Mouse (Mus musculus): Measurements from ENCODE around the gene Zfp384.

Gene Zfp384

DNA sequence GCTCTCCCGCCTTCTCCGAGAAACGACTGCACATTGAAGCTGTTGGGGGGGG, at the start of gene Zfp384:
Zfp384 (plus strand) TSS at position 17 of the 52 bp plus-strand sequence.
- no peak for DNase-seq (ENCODE audit: low spot score)

DNA sequence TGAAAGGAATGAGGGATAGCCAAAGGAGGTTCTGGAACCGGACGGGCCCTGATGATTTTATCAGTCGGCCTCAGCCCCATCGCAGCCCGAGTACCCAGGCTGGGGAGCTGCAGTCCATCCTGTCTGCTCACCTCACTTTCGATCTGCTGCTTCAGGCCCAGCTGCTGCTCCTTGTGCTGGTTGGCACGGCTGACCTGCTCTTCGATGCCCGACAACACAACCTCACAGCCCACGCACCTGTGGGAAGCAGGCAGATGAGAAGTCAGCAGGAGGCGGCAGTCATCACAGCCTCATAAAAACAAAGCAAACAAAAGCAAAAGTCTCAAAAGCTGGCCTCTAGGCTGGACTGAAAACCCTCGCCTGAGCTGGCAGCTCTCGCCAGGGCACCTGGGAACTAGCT, 49.0 kb upstream of the Zfp384 start:
- no peak for DNase-seq (ENCODE audit: low spot score)

DNA sequence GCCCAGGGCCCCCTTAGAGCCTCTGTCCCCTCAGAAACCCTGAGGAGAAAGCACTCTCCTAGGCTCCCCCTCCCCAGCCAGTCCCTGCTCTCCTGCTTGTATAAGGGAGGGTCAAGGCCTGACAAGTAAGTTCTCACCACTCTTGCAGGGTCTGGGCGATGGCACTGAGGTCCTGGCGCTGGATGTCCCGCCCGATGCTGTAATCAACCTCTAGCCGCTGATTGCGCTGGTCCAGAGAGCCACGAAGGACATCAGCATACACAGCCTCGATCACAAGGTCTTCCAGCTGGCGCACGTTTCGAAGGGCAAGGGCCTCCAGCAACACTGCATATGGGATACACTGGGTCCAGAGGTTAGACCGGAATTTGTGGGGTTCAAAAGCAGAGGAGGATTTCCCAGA, 47.9 kb upstream of the Zfp384 start:
- DNase-seq (ENCODE audit: low spot score) = no peak

DNA sequence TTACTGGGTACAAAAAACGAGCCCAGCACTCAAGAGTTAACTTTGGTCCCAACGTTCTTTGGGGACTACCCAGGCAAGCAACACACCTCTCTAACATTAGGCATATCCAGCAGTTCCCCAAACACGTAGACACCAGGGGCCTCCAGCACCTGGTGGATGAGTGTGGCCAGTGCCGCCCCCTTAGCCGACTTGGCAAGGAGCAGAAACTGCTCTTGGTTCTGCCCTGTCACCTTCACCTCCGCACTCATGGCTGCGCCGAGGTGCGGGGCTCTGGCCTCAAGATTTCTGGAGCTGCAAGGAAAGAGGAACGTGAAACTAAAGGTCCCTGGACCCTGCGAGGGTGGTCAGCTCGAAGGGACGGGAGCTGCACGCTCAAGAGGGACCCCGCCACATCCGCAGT, 44.3 kb upstream of the Zfp384 start:
- DNase-seq (ENCODE audit: low spot score) = no peak

DNA sequence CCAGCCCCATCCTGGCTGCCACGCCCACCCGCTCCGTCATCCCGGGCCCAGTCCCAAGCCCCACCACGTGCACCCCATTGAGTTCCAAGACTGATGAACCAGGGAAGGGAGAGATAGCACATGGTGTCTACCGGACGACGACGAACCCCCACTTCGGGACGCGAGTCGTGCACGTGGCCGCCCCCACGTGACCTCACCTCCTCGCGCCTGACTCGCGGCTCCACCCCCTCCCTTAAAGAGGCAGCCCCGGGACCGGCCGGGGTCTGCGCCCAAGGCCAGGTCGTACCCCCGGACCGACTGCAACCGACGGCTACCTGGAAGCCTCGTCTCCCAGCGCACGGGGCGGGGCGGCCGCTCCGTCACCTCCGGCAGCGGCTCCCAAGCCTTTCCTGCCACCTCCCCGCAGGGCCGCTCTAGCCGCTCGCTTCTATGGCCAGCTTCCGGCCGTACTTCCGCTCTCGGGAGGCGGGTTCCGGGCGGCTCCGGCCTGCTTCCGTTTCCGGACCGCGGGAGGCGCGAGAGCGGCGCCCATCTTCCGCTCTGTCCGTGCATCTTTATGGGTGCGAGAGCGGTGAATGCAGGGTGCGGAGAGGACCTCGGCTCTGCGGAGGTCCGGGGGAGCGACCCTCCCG, 43.7 kb upstream of the Zfp384 start, which contains the start of gene Cops7a:
Cops7a (minus strand) TSS at position 451 of the 632 bp plus-strand sequence.
- peak; percentile 96 for DNase-seq (ENCODE audit: low spot score)

DNA sequence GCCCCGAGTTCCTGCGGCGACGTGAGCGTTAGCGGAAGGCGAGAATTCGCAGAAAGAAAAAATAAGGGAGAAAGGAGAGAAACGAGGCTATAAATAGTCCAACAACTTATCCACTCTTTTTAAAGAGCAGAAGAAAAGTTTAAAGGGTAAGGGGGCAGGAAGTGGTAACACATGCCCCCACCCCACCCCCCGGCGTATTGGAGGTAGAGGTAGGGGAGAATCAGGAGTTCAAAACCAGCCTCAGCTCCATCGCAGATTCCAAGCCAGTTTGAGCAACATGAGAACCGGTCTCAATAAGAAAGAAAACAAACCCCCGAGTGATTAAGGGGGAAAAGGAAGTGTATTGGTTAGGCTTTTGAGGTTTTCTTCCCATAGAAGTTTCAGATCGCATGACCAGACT, 43.2 kb upstream of the Zfp384 start:
- no peak for DNase-seq (ENCODE audit: low spot score)

DNA sequence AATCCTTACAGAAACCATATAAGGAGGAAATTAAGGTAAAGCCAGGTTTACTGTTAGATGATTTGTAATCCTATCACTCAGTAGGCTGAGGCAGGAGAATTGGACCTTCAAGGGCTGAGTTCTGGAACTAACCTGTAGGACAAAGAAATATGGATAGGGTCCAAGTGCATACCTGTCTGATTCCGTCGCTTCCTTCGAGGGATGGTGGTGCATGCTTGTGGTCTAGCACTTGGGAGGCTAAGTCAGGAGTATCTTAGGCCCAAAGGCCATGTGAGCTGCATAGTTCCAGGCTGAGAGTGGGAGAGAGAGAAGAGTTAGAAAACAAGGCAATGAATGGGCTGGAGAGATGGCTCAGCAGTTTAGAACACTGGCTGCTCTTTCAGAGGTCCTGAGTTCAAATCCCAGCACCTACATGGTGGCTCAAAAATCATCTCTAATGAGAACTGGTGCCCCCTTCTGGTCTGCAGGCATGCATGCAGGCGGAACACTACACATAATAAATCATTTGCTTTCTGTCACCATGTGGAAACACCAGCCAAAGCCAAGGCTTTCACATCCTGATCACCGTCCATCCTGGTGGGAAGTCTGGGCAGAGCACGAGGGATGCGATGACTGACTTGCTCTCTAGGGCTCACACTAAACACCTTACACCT, 42.4 kb upstream of the Zfp384 start:
- DNase-seq (ENCODE audit: low spot score) = peak; percentile 48

DNA sequence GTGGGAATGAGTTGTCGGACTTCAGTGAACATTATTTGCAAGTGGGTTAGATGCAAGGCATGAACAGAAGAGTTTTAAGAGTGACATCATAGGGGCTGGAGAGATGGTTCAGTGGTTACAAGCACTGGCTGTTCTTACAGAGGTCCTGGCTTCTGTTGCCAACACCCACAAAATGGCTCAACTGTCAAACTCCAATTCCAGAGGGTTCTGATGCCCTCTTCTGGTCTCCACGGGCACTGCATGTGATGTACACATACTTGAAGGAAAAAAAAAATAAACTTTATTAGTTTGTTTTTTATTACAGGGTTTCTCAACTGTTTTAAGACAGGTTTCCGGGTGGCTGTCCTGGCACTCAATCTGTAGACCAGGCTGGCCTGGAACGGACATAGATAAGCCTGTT, 41.2 kb upstream of the Zfp384 start:
- DNase-seq (ENCODE audit: low spot score) = peak; percentile 74

DNA sequence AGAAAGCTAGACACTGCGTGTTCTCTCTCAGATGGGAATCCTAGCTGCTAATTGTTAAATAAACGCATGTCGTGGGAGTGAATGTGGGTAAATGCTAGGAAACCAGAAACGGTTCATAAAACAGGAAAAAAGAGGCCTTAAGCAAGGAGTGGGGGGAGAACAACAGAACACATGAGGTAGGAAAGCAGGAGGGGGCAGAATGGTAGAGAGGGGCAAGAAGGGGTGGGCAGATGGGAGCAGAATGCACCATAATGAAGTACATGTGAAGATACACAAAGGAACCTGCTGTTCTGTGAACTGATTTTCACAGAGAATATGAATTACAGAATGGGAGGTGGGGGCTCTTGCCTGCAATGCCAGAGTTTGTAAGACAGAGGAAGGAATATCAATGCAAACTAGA, 16.7 kb upstream of the Zfp384 start:
- DNase-seq (ENCODE audit: low spot score) = no peak

DNA sequence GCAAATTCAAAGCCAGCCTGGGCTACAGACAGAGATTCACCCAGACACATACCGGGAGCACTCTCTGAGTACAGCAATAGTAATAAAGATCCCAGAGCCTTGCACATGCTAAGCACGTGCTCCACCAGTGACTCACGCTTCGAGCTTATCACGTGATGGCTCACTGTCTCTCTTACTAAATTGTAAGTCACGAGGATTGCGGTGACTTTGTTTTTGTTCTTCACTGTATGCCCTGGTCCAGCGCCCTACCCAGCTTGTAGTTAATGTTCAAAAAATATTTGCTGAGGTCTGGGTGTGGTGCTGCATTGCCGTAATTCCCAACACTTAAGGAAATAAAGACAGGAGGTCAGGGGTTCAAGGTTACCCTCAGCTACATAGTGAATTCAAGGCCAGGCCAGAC, 15.6 kb upstream of the Zfp384 start:
- no peak for DNase-seq (ENCODE audit: low spot score)

DNA sequence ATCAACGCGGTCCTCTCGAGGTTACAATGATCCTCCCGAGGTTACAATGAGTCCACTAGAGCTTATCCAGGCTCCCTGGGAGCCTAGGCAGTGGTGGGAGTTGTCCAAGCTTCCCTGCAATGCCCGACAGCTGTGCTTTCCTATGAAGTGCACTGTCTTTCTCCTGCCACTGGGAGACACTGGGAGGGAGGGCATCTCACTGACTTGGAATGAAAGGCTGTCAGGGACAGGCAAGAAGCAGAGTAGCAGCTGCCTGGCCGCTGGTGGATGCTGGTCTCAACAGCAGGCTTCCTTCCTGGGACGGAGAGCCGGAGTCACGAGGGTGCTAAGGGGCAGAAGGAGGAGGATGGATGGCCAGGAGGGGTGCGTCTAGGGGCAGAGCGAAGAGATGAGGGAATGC, 15.1 kb upstream of the Zfp384 start:
- no peak for DNase-seq (ENCODE audit: low spot score)

DNA sequence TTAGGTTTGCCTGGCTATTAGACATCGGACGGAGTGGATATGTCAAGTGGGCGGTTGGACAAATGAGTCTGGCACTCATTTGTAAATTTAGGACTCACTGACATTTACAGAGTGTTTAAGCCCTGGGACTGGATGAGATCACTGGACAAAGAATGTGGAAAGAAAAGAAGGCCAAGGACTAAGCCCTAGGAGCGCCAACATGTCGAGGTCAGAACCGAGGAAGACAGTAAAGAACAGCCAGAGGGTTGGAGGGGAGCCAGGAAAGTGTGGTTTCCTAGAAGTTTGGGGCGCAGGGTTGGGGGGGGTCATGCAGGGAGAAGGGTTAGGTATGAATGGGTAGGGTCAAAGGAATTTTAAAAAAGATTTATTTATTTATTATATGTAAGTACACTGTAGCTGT, 13.7 kb upstream of the Zfp384 start:
- no peak for DNase-seq (ENCODE audit: low spot score)

DNA sequence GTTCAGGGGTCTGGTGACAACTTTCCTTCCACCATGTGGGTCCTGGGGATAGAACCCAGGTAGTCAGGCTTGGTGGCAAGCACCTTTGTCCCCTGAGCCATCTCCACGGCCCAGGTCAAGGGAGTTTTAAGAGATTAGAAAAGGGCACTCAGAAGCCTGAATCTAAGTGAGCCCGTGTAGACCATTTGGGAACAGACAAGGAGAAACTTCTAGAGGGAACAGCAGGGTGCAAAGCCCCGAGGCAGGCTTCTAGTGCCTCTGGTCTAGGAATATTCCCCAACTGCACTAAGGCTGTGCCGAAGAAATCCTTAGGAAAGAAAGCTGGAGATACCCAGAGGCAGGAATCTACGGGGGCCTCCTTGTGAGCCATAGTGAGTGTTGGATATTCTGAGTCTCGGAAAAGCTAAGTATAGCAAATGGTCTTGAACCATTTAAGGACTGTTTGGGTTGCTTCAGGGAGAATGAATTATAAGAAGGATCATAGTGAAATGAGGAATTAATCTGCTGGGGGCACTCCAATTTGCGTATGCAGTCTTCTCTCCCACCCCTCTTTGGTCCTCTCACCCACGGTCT, 13.0 kb upstream of the Zfp384 start:
- DNase-seq (ENCODE audit: low spot score) = no peak

DNA sequence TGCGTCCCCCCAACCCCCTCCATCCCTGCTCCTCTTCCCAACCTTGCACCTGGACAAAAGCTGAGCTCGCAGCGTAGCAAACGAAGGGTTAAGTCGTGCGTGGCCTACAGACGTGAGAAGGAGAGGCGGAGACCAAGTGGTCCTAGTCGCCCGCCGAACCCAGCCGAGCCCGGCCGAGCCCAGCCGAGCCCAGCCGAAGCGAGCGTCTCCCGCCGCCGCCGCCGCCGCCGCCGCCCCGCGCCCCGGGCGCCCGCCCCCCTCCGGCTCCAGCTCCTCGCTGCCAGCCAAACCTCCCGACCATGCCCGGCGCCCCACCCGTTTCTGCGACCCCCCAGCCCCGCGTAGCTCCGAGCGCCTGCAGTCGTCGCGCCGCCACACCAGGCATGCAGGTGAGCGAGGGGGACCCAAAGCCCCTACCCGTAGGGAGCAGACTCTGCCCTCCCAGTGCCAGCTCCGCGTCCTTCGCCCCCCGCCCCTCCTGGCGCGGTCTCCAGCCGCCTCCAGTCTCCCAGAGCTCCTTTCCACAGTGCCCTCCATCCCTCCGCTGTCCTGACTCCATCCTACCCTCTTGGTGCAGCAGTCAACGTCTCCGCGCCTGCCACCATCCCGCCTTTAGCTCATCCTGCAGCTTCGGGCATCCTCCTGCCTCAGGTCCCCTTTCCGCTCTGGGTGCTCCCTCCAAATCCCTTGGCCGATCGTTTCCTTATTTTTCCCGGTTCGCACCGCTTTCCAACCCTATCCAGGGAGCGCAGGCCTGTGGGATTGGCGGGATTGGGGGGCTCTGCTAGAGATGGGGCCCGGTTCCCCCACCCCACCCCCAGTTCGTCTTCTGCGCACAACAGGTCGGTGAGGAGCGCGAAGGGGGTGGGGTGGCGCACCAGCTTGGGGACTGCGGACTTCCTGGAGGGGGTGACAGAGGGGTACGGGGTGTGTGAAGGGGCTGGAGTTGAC, 12.1 kb upstream of the Zfp384 start, which contains the start of gene Pianp:
Pianp (plus strand) TSS at position 144 of the 951 bp plus-strand sequence.
- DNase-seq (ENCODE audit: low spot score) = peak; percentile 92

DNA sequence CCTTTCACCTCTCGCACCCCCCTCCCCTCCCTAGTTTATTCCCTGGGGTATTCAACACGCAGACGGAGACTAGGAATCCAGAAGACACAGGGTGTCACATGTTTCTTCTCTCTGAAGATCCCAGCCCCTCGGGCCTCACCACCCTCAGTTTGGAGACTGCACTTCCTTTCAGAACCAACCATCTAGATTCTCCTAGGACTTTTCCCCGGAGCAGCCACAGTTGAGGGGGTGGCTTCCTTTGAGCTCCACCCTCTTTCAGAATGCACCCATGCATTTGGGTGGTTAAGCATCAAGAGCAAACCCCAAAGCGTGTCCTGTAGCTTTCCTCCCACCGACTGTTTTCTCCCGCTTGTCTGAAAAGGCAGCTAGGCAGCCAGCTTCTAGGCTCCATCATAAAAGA, 10.9 kb upstream of the Zfp384 start:
- DNase-seq (ENCODE audit: low spot score) = no peak

DNA sequence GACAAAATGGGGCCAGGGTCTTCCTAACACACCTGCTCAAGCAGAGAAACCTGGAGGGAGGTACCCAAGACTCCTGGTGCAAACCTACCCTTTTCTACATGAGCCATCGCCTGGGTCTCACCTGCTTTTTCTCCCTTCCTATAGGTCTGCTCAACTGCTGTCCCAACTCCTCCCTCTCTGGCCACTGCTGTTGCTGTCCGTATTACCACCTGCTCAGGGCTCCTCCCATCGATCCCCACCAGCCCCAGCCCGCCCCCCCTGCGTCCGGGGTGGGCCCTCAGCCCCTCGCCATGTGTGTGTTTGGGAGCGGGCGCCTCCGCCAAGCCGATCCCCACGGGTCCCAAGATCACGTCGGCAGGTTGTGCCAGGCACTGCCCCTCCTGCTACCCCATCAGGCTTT, 9.9 kb upstream of the Zfp384 start:
- DNase-seq (ENCODE audit: low spot score) = no peak

DNA sequence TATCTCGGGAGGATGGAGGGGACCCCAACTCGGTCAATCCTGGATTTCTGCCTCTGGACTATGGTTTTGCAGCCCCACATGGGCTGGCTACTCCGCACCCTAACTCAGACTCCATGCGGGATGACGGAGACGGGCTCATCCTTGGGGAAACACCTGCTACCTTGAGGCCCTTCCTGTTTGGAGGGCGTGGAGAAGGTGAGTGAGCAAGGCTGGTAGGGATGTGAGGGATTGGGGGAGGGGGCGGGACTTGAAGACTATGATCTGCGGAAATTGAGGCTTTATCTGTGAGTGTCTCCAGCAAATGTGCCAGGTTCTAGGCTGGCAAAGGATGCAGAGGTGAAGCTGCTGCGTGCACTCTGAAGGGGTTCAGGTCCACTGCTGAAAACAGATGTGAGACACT, 9.4 kb upstream of the Zfp384 start:
- DNase-seq (ENCODE audit: low spot score) = no peak

DNA sequence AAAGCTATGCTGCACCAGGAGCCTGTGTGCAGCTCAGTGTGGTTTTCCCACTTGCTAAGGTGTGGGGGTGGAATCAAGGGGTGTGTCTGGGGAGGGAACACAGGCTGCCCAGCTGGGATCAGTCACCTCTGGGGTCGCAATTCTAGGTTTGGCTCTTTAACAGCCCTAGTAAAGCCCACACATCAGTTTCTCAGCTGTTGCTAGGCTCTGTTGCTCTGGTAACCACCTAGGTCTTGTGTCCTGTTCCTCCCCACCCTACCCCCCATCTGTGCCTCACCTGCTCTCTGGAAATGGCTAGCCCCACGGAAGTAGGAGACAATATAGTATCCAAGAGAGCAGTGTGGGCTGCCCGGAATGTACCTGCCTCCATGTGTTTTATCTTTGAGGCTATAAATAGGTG, 5.2 kb upstream of the Zfp384 start:
- no peak for DNase-seq (ENCODE audit: low spot score)

DNA sequence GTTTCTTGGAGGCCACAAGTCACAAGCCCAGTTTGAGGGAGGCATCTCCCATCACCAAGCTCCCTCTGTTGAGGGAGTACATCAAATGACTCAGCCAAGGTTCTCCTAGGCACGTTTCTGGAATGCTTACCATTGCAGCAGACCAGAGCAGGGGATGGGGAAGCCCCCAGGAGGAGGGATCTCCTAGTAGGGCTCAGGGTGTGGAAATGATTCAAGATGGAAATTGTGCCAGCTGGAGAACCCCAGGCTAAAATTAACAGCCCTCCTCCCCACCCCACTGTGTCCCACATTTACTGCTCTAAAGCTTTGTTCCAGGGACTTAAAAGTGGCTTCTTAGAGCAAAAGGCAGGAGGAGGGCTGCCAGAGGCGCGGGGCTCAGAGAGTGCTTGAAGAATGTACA, 3.9 kb upstream of the Zfp384 start:
- DNase-seq (ENCODE audit: low spot score) = no peak

DNA sequence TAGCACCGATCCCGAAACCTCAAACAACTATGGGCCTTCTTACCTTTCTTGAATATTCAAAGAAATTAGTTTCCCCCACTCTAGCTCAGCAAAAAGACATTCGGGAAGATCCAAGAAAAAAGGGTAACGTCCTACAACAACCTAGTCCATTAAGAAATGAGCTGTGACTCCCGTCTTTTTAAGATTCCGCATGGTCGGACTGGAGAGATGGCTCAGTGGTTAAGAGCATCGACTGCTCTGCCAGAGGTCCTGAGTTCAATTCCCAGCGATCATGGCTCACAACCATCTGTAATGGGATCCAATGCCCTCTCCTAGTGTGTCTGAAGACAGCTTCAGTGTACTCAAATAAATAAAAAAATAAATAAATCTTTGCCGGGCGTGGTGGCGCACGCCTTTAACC, 885 bp upstream of the Zfp384 start:
- DNase-seq (ENCODE audit: low spot score) = no peak

DNA sequence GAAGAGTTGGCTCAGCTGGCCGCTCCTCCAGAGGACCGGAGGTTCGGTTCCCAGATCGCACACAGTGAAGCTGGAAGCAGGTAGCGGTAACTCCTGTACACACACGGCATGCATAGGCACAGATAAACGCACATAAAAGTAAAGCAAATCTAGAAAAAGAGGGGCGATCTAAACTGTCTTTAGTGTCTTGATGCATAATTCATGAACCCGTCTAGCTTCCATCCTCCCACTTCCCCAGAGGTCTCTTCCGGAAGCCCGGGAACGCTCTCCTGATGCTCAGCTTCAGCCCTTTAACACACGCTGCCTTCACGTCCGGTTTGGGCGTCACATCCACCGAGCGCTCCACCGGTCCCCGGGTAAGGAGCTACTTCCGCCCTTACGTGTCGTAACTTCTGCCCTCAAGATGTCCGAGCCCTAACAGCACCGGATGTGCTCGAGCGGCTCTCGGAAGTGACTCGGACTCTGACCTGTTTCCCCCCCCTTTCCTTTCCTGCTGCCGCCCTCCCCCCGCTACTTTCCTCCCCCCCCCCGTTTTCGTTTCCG, 288 bp upstream of the Zfp384 start:
- DNase-seq (ENCODE audit: low spot score) = peak; percentile 92

DNA sequence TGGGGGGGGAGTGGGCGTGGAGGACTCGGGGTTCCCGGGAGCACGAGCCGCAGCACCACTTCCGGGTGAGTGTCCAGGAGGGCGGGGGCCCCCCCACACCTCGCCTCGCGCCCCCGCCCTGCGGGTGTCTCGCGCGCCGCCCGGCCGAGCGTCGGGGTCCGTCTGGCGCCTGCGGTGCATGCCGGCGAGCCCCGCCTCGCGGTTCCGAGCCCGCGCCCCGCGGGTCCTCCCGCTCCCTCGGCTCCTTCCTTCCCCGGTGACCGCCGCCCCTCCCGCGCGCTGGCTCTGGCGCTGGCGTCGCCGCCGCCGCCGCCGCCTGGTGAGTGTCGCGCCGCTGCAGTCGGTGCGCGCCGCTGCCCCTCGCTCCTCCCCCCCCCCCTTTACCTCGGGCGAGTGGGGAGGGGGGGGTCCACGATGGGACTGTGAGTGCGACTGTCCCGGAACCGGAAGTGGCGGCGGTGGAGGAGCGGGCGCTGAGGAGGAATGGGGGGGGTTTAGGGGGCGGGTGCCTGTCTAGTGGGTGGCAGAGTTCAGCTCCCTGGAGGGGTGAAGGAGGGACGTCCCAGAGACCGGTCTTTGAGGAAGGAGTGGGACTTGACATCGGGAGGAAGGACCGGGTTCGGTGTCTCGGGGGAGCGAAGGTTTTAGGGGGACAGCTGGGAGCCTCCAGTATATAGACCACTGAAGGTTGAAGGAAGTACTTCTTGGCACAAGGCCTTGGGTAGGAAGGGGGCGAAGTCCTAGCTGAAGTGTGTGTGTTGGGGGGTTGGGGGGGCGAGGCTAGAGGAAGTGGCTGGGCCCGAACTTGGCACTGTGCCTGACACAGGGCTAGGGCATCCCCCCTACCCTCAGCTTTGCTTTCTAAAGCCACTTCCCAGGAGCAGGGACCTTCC, 482 bp downstream of the Zfp384 start:
- DNase-seq (ENCODE audit: low spot score) = peak; percentile 85

Measured in testis, postnatal 10 days (tissue).